Mouse (Mus musculus) MEL (cell line): ENCODE measurements at regions not wholly inside any gene's neighbourhood (a gene's known extent, or its start where the extent isn't known, plus 50 kb on each side); places are given as distances from the start of the nearest gene placed in this dataset.

Experiments
- DNase-seq: peaks from one replicate; pipeline ENCODE4 v3.0.0; 2011; ENCODE audit warnings: low read depth, low spot score
- H3K27ac ChIP-seq: 2 replicates; pipeline ENCODE4 v1.5.1; 2012; ENCODE audit warnings: low read depth, mild to moderate bottlenecking, control low read depth, low read length, moderate library complexity; ENCODE audit not compliant: control insufficient read depth
- H3K27me3 ChIP-seq, 2 experiments: fragments of 150-350 bp in 1 of 2; sonication (generic) in 1 of 2; 2 replicates each; pipeline ENCODE4 v1.6.1; 2012; ENCODE audit warnings: low read length in 2 of 2, mild to moderate bottlenecking in 2 of 2, improper control_type of control experiment in 1 of 2, moderate library complexity in 1 of 2; ENCODE audit not compliant: insufficient read depth in 2 of 2, control insufficient read depth in 1 of 2
- H3K36me3 ChIP-seq, 2 experiments: 2 replicates each; pipeline ENCODE4 v1.6.1; 2012 to 2014; ENCODE audit warnings: low read length in 2 of 2, improper control_type of control experiment in 1 of 2, inconsistent platforms in 1 of 2, mild to moderate bottlenecking in 1 of 2; ENCODE audit not compliant: insufficient read depth in 2 of 2, control insufficient read depth in 1 of 2
- H3K4me1 ChIP-seq, 2 experiments: fragments of 150-350 bp in 1 of 2; sonication (generic) in 1 of 2; 2 replicates each; pipeline ENCODE4 v1.6.1; 2012; ENCODE audit warnings: low read length in 2 of 2, improper control_type of control experiment in 1 of 2, mild to moderate bottlenecking in 1 of 2; ENCODE audit not compliant: insufficient read depth in 2 of 2, control insufficient read depth in 1 of 2
- H3K4me3 ChIP-seq, 2 experiments: fragments of 150-350 bp in 1 of 2; sonication (generic) in 1 of 2; 2 replicates each; pipeline ENCODE4 v1.5.1; 2012; ENCODE audit warnings: low read depth in 2 of 2, low read length in 2 of 2, mild to moderate bottlenecking in 2 of 2, moderate library complexity in 2 of 2, control low read depth in 1 of 2, improper control_type of control experiment in 1 of 2; ENCODE audit not compliant: control insufficient read depth in 1 of 2, insufficient read depth in 1 of 2
- H3K79me2 ChIP-seq: 2 replicates; pipeline ENCODE4 v1.6.1; 2012; ENCODE audit warnings: mild to moderate bottlenecking, low read length, moderate library complexity; ENCODE audit not compliant: control insufficient read depth, poor library complexity, insufficient read depth
- H3K9ac ChIP-seq: 2 replicates; pipeline ENCODE4 v1.6.1; 2012; ENCODE audit warnings: low read depth, mild to moderate bottlenecking, control low read depth, low read length, moderate library complexity; ENCODE audit not compliant: control insufficient read depth, poor library complexity, severe bottlenecking
- H3K9me3 ChIP-seq: fragments of 150-350 bp; sonication (generic); replicated peaks from 2 replicates; pipeline ENCODE4 v1.6.1; 2012; ENCODE audit warnings: mild to moderate bottlenecking, low read length, improper control_type of control experiment, moderate library complexity; ENCODE audit not compliant: insufficient read depth
- CHD1 ChIP-seq: IDR thresholded peaks from 2 replicates; pipeline ENCODE4 v1.6.1; 2012; ENCODE audit warnings: low read depth, mild to moderate bottlenecking, inconsistent platforms, low read length, improper control_type of control experiment
- CTCF ChIP-seq, 3 experiments: IDR thresholded peaks in 2 of 3; conservative IDR thresholded peaks in 1 of 3; 2 replicates each; pipeline ENCODE4 v1.5.1; 2011 to 2012; ENCODE audit warnings: low read length in 3 of 3, low read depth in 2 of 3, mild to moderate bottlenecking in 2 of 3, improper control_type of control experiment in 1 of 3, inconsistent platforms in 1 of 3, mixed read lengths in 1 of 3, moderate library complexity in 1 of 3; ENCODE audit not compliant: control insufficient read depth in 1 of 3, insufficient read depth in 1 of 3, poor library complexity in 1 of 3, severe bottlenecking in 1 of 3
- E2F4 ChIP-seq: IDR thresholded peaks from 2 replicates; pipeline ENCODE4 v1.6.1; 2011; ENCODE audit warnings: low read depth, low read length, improper control_type of control experiment, borderline replicate concordance
- ELF1 ChIP-seq: IDR thresholded peaks from 2 replicates; pipeline ENCODE4 v1.6.1; 2014; ENCODE audit warnings: low read depth, mild to moderate bottlenecking, inconsistent platforms, low read length, improper control_type of control experiment, moderate library complexity
- EP300 ChIP-seq, 2 experiments: IDR thresholded peaks; 2 replicates each; pipeline ENCODE4 v1.6.1; 2011; ENCODE audit warnings: improper control_type of control experiment in 2 of 2, low read length in 2 of 2, low read depth in 1 of 2, mild to moderate bottlenecking in 1 of 2
- ETS1 ChIP-seq: IDR thresholded peaks from 2 replicates; pipeline ENCODE4 v1.6.1; 2012; ENCODE audit warnings: low read depth, mild to moderate bottlenecking, inconsistent platforms, low read length, improper control_type of control experiment, moderate library complexity
- GATA1 ChIP-seq: IDR thresholded peaks from 2 replicates; pipeline ENCODE4 v1.6.1; 2011; ENCODE audit warnings: low read depth, low read length, improper control_type of control experiment
- JUND ChIP-seq: IDR thresholded peaks from 2 replicates; pipeline ENCODE4 v1.6.1; 2011; ENCODE audit warnings: low read depth, mild to moderate bottlenecking, improper control_type of control experiment, low read length
- MAFK ChIP-seq: IDR thresholded peaks from 2 replicates; pipeline ENCODE4 v1.6.1; 2011; ENCODE audit warnings: low read depth, mild to moderate bottlenecking, low read length, improper control_type of control experiment, borderline replicate concordance
- MXI1 ChIP-seq: IDR thresholded peaks from 2 replicates; pipeline ENCODE4 v1.6.1; 2011; ENCODE audit warnings: mild to moderate bottlenecking, low read depth, low read length, improper control_type of control experiment
- NELFE ChIP-seq: IDR thresholded peaks from 2 replicates; pipeline ENCODE4 v1.6.1; 2011; ENCODE audit warnings: low read depth, low read length, improper control_type of control experiment
- POLR2A ChIP-seq, 2 experiments: IDR thresholded peaks; 2 replicates each; pipeline ENCODE4 v1.6.1; 2011 to 2012; ENCODE audit warnings: low read length in 2 of 2, mild to moderate bottlenecking in 2 of 2, control low read depth in 1 of 2, improper control_type of control experiment in 1 of 2, low read depth in 1 of 2, moderate library complexity in 1 of 2; ENCODE audit not compliant: control insufficient read depth in 1 of 2, insufficient read depth in 1 of 2, poor library complexity in 1 of 2
- POLR2AphosphoS2 ChIP-seq: IDR thresholded peaks from 2 replicates; pipeline ENCODE4 v1.6.1; 2011; ENCODE audit warnings: low read length, improper control_type of control experiment
- RAD21 ChIP-seq: IDR thresholded peaks from 2 replicates; pipeline ENCODE4 v1.6.1; 2011; ENCODE audit warnings: mild to moderate bottlenecking, low read depth, low read length, improper control_type of control experiment
- TCF12 ChIP-seq: IDR thresholded peaks from 2 replicates; pipeline ENCODE4 v1.6.1; 2014; ENCODE audit warnings: low read depth, mild to moderate bottlenecking, inconsistent platforms, low read length, improper control_type of control experiment, moderate library complexity
- USF2 ChIP-seq, 2 experiments: IDR thresholded peaks; 2 replicates each; pipeline ENCODE4 v1.6.1; 2011 to 2012; ENCODE audit warnings: improper control_type of control experiment in 2 of 2, low read length in 2 of 2, borderline replicate concordance in 1 of 2, inconsistent platforms in 1 of 2, low read depth in 1 of 2, mild to moderate bottlenecking in 1 of 2; ENCODE audit not compliant: insufficient read depth in 1 of 2
- ZC3H11A ChIP-seq: IDR thresholded peaks from 2 replicates; pipeline ENCODE4 v1.6.1; 2012; ENCODE audit warnings: low read depth, mild to moderate bottlenecking, inconsistent platforms, low read length, improper control_type of control experiment
- ZMIZ1 ChIP-seq: IDR thresholded peaks from 2 replicates; pipeline ENCODE4 v1.6.1; 2012; ENCODE audit warnings: low read depth, mild to moderate bottlenecking, inconsistent platforms, low read length, improper control_type of control experiment, moderate library complexity

DNA sequence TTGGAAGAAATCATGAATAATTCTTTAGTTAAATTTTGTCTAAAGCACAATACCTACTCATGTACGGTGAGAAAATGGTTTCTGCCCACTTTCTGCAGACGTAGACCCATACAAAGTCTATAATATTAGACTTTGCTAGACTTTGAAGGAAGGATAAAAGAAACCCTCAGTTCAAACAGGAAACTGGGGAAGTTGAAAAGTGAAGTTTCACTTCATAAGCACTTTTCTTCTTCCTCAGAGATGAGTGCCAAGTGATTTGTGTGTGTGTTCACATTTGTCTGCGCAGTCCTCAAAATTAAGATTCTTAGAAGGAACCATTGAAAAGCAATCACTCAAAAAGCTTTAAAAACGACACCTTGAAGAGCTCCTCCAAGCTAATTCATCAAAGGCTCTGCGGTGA lies 500.2 kb upstream of the A1bg start:
- Histone ChIP-seq H3K79me2 (no peaks in the 10 kb centered on the region), H3K36me3 (no peaks in the 10 kb centered on the region), H3K4me1 (no peaks in the 10 kb centered on the region), H3K4me3 (no peak overlapping the region), H3K9me3 (no peaks in the 10 kb centered on the region), H3K27me3 (no peaks in the 10 kb centered on the region), H3K27ac (no peak overlapping the region), H3K9ac (no peak overlapping the region)
- no peak for TF ChIP-seq EP300 (IDR thresholded peaks at IDR 0.05; ENCODE audit: low read depth in 1 of 2, low read length in 2 of 2)
- TF ChIP-seq USF2 (IDR thresholded peaks at IDR 0.05; ENCODE audit: borderline replicate concordance in 1 of 2, insufficient read depth in 1 of 2, low read depth in 1 of 2, low read length in 2 of 2): no peak
- TF ChIP-seq GATA1: no peak
- TF ChIP-seq ZMIZ1: no peak
- no peak for TF ChIP-seq ZC3H11A
- TF ChIP-seq TCF12: no peak
- no peak for TF ChIP-seq RAD21
- no peak for TF ChIP-seq JUND
- TF ChIP-seq ELF1: no peak
- TF ChIP-seq POLR2AphosphoS2: no peak
- no peak for TF ChIP-seq NELFE
- no peak for DNase-seq

- Histone ChIP-seq H3K79me2 (no peaks in the 10 kb centered on the region), H3K9ac (no peak overlapping the region), H3K36me3 (no peaks in the 10 kb centered on the region), H3K9me3 (no peaks in the 10 kb centered on the region)
- no peak for TF ChIP-seq CHD1
- no peak for TF ChIP-seq E2F4
- no peak for TF ChIP-seq NELFE
- TF ChIP-seq POLR2A (IDR thresholded peaks at IDR 0.05; ENCODE audit: control insufficient read depth in 1 of 2, insufficient read depth in 1 of 2, low read depth in 1 of 2, low read length in 2 of 2, poor library complexity in 1 of 2): no peak
- TF ChIP-seq ZC3H11A: no peak
- no peak for TF ChIP-seq TCF12
- TF ChIP-seq MXI1: no peak
- no peak for TF ChIP-seq ZMIZ1
- TF ChIP-seq CTCF (IDR thresholded peaks at IDR 0.05 in 2 of 3, conservative IDR thresholded peaks at IDR 0.05 in 1 of 3; ENCODE audit: control insufficient read depth in 1 of 3, insufficient read depth in 1 of 3, low read depth in 2 of 3, low read length in 3 of 3, poor library complexity in 1 of 3, severe bottlenecking in 1 of 3): no peak
- no peak for TF ChIP-seq EP300 (IDR thresholded peaks at IDR 0.05; ENCODE audit: low read depth in 1 of 2, low read length in 2 of 2)
- no peak for TF ChIP-seq ETS1
- TF ChIP-seq MAFK: no peak
- TF ChIP-seq, all 39 proteins: peak for 0
- H3K4me3 ChIP-seq: no peak overlapping the region
- DNase-seq: no peak
- no peaks in the 10 kb centered on the region for H3K27me3 ChIP-seq
- H3K27ac ChIP-seq: no peak overlapping the region
- H3K4me1 ChIP-seq: no peaks in the 10 kb centered on the region
Measured at GRCm38 (mm10) chr15:61417506-61417905, 494.7 kb upstream of the A1bg start.
